Mouse (Mus musculus): ENCODE measurements at regions not wholly inside any gene's neighbourhood (a gene's known extent, or its start where the extent isn't known, plus 50 kb on each side); places are given as distances from the start of the nearest gene placed in this dataset.

- no peak for TF ChIP-seq POLR2A (IDR thresholded peaks at IDR 0.05; ENCODE audit: extremely low read depth, insufficient read depth, low read length)
- no peak for TF ChIP-seq CTCF (IDR thresholded peaks at IDR 0.05; ENCODE audit: extremely low read depth, insufficient read depth, low read length)
Observed at GRCm38 (mm10) chr5:7720688-7721087, 239.6 kb upstream of the Steap4 start.

All from cortical plate, adult 2 months (tissue).